Mouse (Mus musculus) embryonic facial prominence, embryonic 12.5 days (tissue): ENCODE results near the gene Ctf2. TPM values are rescaled to one million over a fixed set of nuclear protein-coding genes. Genes with fewer than 3 reads are reported as not detected.
"Not testable (repeated sequence)": the region's sequence is repeated elsewhere in the genome, so short reads cannot be mapped to it uniquely, and the experiment has no call there.

Experiments used
- ATAC-seq: fragments of 200-750 bp; cut with Nextera tagmentation; 2 replicates; pipeline ENCODE4 v1.8.0; 2017; ENCODE audit not compliant: insufficient number of reproducible peaks, insufficient read depth, low FRiP score, low TSS enrichment
- H3K27ac ChIP-seq: fragments of 300-500 bp; sonication (generic); 2 replicates; pipeline ENCODE4 v1.5.1; 2016; ENCODE audit warnings: mild to moderate bottlenecking
- H3K27me3 ChIP-seq: fragments of 300-500 bp; sonication (generic); 2 replicates; pipeline ENCODE4 v1.6.1; 2016; ENCODE audit warnings: mild to moderate bottlenecking, moderate library complexity
- H3K36me3 ChIP-seq: fragments of 300-500 bp; sonication (generic); 2 replicates; pipeline ENCODE4 v1.6.1; 2016; ENCODE audit warnings: mild to moderate bottlenecking
- H3K4me1 ChIP-seq: fragments of 300-500 bp; sonication (generic); 2 replicates; pipeline ENCODE4 v1.6.1; 2016
- H3K4me2 ChIP-seq: fragments of 300-500 bp; sonication (generic); replicated peaks from 2 replicates; pipeline ENCODE4 v1.6.1; 2016; ENCODE audit warnings: mild to moderate bottlenecking, moderate library complexity
- H3K4me3 ChIP-seq: fragments of 300-500 bp; sonication (generic); 2 replicates; pipeline ENCODE4 v1.5.1; 2016; ENCODE audit warnings: mild to moderate bottlenecking
- H3K9ac ChIP-seq: fragments of 300-500 bp; sonication (generic); 2 replicates; pipeline ENCODE4 v1.6.1; 2016; ENCODE audit warnings: mild to moderate bottlenecking, moderate library complexity
- H3K9me3 ChIP-seq: fragments of 300-500 bp; sonication (generic); 2 replicates; pipeline ENCODE4 v1.6.1; 2016; ENCODE audit warnings: mild to moderate bottlenecking, moderate library complexity
- WGBS: fragments of 180-500 bp; shearing (Covaris S2); methylation state at CpG from one replicate; pipeline ENCODE4 v1.1.7; 2016; 5-methylcytosine and 5-hydroxymethylcytosine counted together
- polyA plus RNA-seq: library from polyadenylated mRNA; unstranded; fragments of >200 nt; fragmentation: Nextera tagmentation; extraction: Ambion mirVana; gene quantifications from 2 replicates; pipeline ENCODE4 v1.2.1, GENCODE M21; 2016

The Ctf2 gene
- polyA plus RNA-seq, 1 experiment from 2014 or later = 0.68 TPM

- Histone ChIP-seq H3K9me3 (no peaks in the 10 kb centered on the region), H3K36me3 (peaks cover 18% of the 10 kb centered on the region), H3K27me3 (no peaks in the 10 kb centered on the region), H3K4me1 (peaks cover 51% of the 10 kb centered on the region), H3K4me2 (peak overlapping the region; percentile 61), H3K27ac (peak overlapping the region; percentile 99), H3K4me3 (peak overlapping the region; percentile 80), H3K9ac (peak overlapping the region; percentile 92)
- 72% methylated on average over 5 of the region's 5 CpGs for WGBS
- ATAC-seq = no peak
Observed at GRCm38 (mm10) chr7:127709261-127709979, 22.5 kb downstream of the Ctf2 start.

GRCm38 (mm10) chr7:127708207-127709078 lies 23.5 kb downstream of the Ctf2 start, which contains the start of gene Bcl7c:
Bcl7c (minus strand) TSS chr7:127708933.
- peak within 1 kb of the TSS; percentile 80 for H3K4me3 ChIP-seq
- peaks cover 44% of the 10 kb centered on the region for H3K4me1 ChIP-seq
- peak within 1 kb of the TSS; percentile 99 for H3K27ac ChIP-seq
- no peaks in the 10 kb centered on the region for H3K27me3 ChIP-seq
- peak within 1 kb of the TSS; percentile 92 for H3K9ac ChIP-seq
- peak; percentile 82 for ATAC-seq
- no peaks in the 10 kb centered on the region for H3K9me3 ChIP-seq
- H3K36me3 ChIP-seq = peaks cover 28% of the 10 kb centered on the region
- under 1% methylated on average over 84 of the region's 90 CpGs for WGBS
- H3K4me2 ChIP-seq = peak within 1 kb of the TSS; percentile 61

GRCm38 (mm10) chr7:127707957-127708206 lies 24.1 kb downstream of the Ctf2 start:
- ATAC-seq = no peak
- Histone ChIP-seq H3K27ac (peak overlapping the region; percentile 99), H3K4me2 (peak overlapping the region; percentile 61), H3K4me1 (peaks cover 42% of the 10 kb centered on the region), H3K36me3 (peaks cover 34% of the 10 kb centered on the region), H3K9me3 (no peaks in the 10 kb centered on the region), H3K27me3 (no peaks in the 10 kb centered on the region), H3K9ac (peak overlapping the region; percentile 92), H3K4me3 (peak overlapping the region; percentile 80)
- 0% methylated on average over 5 of the region's 5 CpGs for WGBS

GRCm38 (mm10) chr7:127707045-127707956 lies 24.7 kb downstream of the Ctf2 start:
- Histone ChIP-seq H3K27me3 (no peaks in the 10 kb centered on the region), H3K27ac (peak overlapping the region; percentile 99), H3K4me3 (peak overlapping the region; percentile 80), H3K36me3 (peaks cover 38% of the 10 kb centered on the region), H3K9me3 (no peaks in the 10 kb centered on the region), H3K4me2 (peak overlapping the region; percentile 61), H3K9ac (peak overlapping the region; percentile 92), H3K4me1 (peaks cover 41% of the 10 kb centered on the region)
- no peak for ATAC-seq
- 15% methylated on average over 22 of the region's 22 CpGs for WGBS

- Histone ChIP-seq H3K27me3 (no peaks in the 10 kb centered on the region), H3K9me3 (no peaks in the 10 kb centered on the region), H3K36me3 (peaks cover 45% of the 10 kb centered on the region), H3K4me2 (no peak overlapping the region), H3K9ac (no peak overlapping the region), H3K4me3 (no peak overlapping the region), H3K4me1 (peaks cover 31% of the 10 kb centered on the region), H3K27ac (no peak overlapping the region)
- WGBS = 72% methylated on average over 4 of the region's 4 CpGs
- ATAC-seq = no peak
Observed at GRCm38 (mm10) chr7:127705706-127706105, 26.3 kb downstream of the Ctf2 start.

GRCm38 (mm10) chr7:127704598-127704997 lies 27.4 kb downstream of the Ctf2 start:
- no peak overlapping the region for H3K9ac ChIP-seq
- WGBS = 61% methylated on average over 6 of the region's 6 CpGs
- no peak for ATAC-seq
- H3K9me3 ChIP-seq = no peaks in the 10 kb centered on the region
- H3K4me2 ChIP-seq = no peak overlapping the region
- H3K4me1 ChIP-seq = peaks cover 31% of the 10 kb centered on the region
- no peak overlapping the region for H3K27ac ChIP-seq
- no peaks in the 10 kb centered on the region for H3K27me3 ChIP-seq
- H3K36me3 ChIP-seq = peaks cover 56% of the 10 kb centered on the region
- no peak overlapping the region for H3K4me3 ChIP-seq

- Histone ChIP-seq H3K4me2 (no peak overlapping the region), H3K9me3 (no peaks in the 10 kb centered on the region), H3K4me3 (no peak overlapping the region), H3K27ac (no peak overlapping the region), H3K27me3 (no peaks in the 10 kb centered on the region), H3K36me3 (peaks cover 62% of the 10 kb centered on the region), H3K4me1 (peaks cover 26% of the 10 kb centered on the region), H3K9ac (no peak overlapping the region)
- ATAC-seq = no peak
- WGBS = 92% methylated on average over 8 of the region's 8 CpGs
Observed at GRCm38 (mm10) chr7:127703561-127704178, 28.3 kb downstream of the Ctf2 start.

GRCm38 (mm10) chr7:127700712-127701331 lies 31.1 kb downstream of the Ctf2 start:
- WGBS = 83% methylated on average over 3 of the region's 3 CpGs
- ATAC-seq = no peak
- no peaks in the 10 kb centered on the region for H3K9me3 ChIP-seq
- H3K4me1 ChIP-seq = peaks cover 5% of the 10 kb centered on the region; the same call in 1 of the 2 replicates
- peaks cover 54% of the 10 kb centered on the region for H3K36me3 ChIP-seq
- no peak overlapping the region for H3K4me2 ChIP-seq
- H3K9ac ChIP-seq = no peak overlapping the region
- no peaks in the 10 kb centered on the region for H3K27me3 ChIP-seq
- H3K27ac ChIP-seq = no peak overlapping the region
- H3K4me3 ChIP-seq = no peak overlapping the region

- no peak overlapping the region for H3K4me3 ChIP-seq
- 84% methylated on average over 6 of the region's 6 CpGs for WGBS
- no peaks in the 10 kb centered on the region for H3K27me3 ChIP-seq
- no peak overlapping the region for H3K4me2 ChIP-seq
- no peak overlapping the region for H3K27ac ChIP-seq
- ATAC-seq = no peak
- peaks cover 48% of the 10 kb centered on the region for H3K36me3 ChIP-seq
- no peak overlapping the region for H3K9ac ChIP-seq
- H3K4me1 ChIP-seq = no peaks in the 10 kb centered on the region
- H3K9me3 ChIP-seq = no peaks in the 10 kb centered on the region
Observed at GRCm38 (mm10) chr7:127698986-127699385, 33.0 kb downstream of the Ctf2 start.

GRCm38 (mm10) chr7:127693730-127694129 lies 38.2 kb downstream of the Ctf2 start:
- not testable (repeated sequence) for H3K4me3 ChIP-seq, H3K9me3 ChIP-seq, H3K4me2 ChIP-seq, H3K27me3 ChIP-seq, H3K27ac ChIP-seq, H3K9ac ChIP-seq, ATAC-seq
- H3K36me3 ChIP-seq = peaks cover 12% of the 10 kb centered on the region
- 86% methylated on average over 7 of the region's 7 CpGs for WGBS
- peaks cover 10% of the 10 kb centered on the region for H3K4me1 ChIP-seq

GRCm38 (mm10) chr7:127693290-127693689 lies 38.7 kb downstream of the Ctf2 start:
- Histone ChIP-seq H3K27me3 (no peaks in the 10 kb centered on the region), H3K27ac (no peak overlapping the region), H3K9me3 (no peaks in the 10 kb centered on the region), H3K4me3 (no peak overlapping the region), H3K4me1 (peaks cover 10% of the 10 kb centered on the region), H3K4me2 (no peak overlapping the region), H3K36me3 (peaks cover 12% of the 10 kb centered on the region), H3K9ac (no peak overlapping the region)
- 92% methylated on average over 8 of the region's 8 CpGs for WGBS
- no peak for ATAC-seq
